Mouse (Mus musculus) brain, embryonic 14.5 days (tissue): ENCODE results near the gene Cyp2a4.
"Not testable (repeated sequence)": the region's sequence is repeated elsewhere in the genome, so short reads cannot be mapped to it uniquely, and the experiment has no call there.

Experiments
- CTCF ChIP-seq: fragments of 200-500 bp; IDR thresholded peaks from 2 replicates; pipeline ENCODE4 v1.5.1; 2012; ENCODE audit warnings: inconsistent platforms, mild to moderate bottlenecking, moderate library complexity, borderline replicate concordance; ENCODE audit not compliant: insufficient read depth, insufficient read length; ENCODE audit errors: extremely low read depth
- POLR2A ChIP-seq: fragments of 200-500 bp; IDR thresholded peaks from 2 replicates; pipeline ENCODE4 v1.6.1; 2012; ENCODE audit warnings: mild to moderate bottlenecking, inconsistent platforms, borderline replicate concordance; ENCODE audit not compliant: poor library complexity, insufficient read depth, insufficient read length, severe bottlenecking; ENCODE audit errors: extremely low read depth

DNA sequence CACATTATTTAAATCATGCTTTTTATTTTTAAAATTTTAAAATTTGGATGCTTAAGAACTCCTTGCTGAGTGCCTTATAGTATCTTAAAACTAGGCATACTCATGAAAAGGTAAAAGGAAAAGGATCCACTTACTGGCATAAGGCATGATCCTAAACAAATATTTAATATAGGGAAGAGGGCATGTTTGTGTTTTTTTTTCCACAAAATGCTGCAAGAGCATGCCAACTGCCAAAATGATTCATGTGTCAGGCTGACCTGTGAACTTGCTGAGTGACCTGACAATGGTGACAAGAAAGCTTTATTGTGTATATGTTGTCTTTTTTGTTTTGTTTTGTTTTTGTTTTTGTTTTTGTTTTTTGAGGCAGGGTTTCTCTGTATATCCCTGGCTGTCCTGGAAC, 43.2 kb downstream of the Cyp2a4 start:
- not testable (repeated sequence) for TF ChIP-seq CTCF, POLR2A
